Mouse (Mus musculus) neutrophil, adult 65 days (primary cell): ENCODE measurements around the gene Foxd2. TPM values are rescaled to one million over a fixed set of nuclear protein-coding genes. Genes with fewer than 3 reads are reported as not detected.

Source experiments
- total RNA-seq: library from RNA; stranded (reverse); gene quantifications from 2 replicates; pipeline ENCODE4 v1.2.4, GENCODE M21; 2023

Gene Foxd2
- total RNA-seq = 0.29 and 0.57 TPM in 2 replicates

GRCm38 (mm10) chr4:114908829-114909601 lies at the start of gene Foxd2:
Gene Foxd2, minus strand, starts transcription at chr4:114908873.

GRCm38 (mm10) chr4:114925917-114926312 lies 17.2 kb upstream of the Foxd2 start, which contains the start of gene Foxe3:
Gene Foxe3, minus strand, starts transcription at chr4:114926013.

Other genes with a start within 250 kb of the Foxd2 start
- not detected in 2 replicates for gene Gm12830, start 87.2 kb downstream of the Foxd2 start, total RNA-seq
- gene Foxe3, start 17.1 kb upstream of the Foxd2 start, total RNA-seq = not detected in 2 replicates
- gene Cmpk1, start 78.4 kb upstream of the Foxd2 start, total RNA-seq = 51.8 and 54.8 TPM in 2 replicates
- gene Stil, start 91.3 kb upstream of the Foxd2 start, total RNA-seq = 24.6 and 31.6 TPM in 2 replicates
- 1.2 and 1.5 TPM in 2 replicates for gene Tal1, start 147.6 kb upstream of the Foxd2 start, total RNA-seq
- gene Pdzk1ip1, start 179.8 kb upstream of the Foxd2 start, total RNA-seq = 1.0 TPM in 1 of 2 replicates, not detected in the other
- gene Cyp4x1, start 225.4 kb upstream of the Foxd2 start, total RNA-seq = not detected in 2 replicates